9 mouse cellular contexts compared by ENCODE assay signal in genomic region chr2:157913705-157914104, GRCm38 (mm10). TPM values are rescaled to one million over a fixed set of nuclear protein-coding genes. Genes with fewer than 3 reads are reported as not detected.
A peak's percentile ranks its signal among the peaks of the same experiment; 100 is the strongest.
DNase-seq lines count a peak whose midpoint lies in the region; ATAC-seq and TF ChIP-seq lines count a peak whose summit lies in the region.
"Had no signal": no experiment of that assay in that cellular context is flagged by ENCODE, and none has a peak within 500 bp of the region (broad histone marks: within the 10 kb centered on the region; RNA-seq: fewer than 3 reads in every experiment).

No protein-coding gene starts in this region.

- intact Hi-C loops in heart, postnatal 36 days (cut with DNase I), result no loop called here

- H3K9me3 ChIP-seq in forebrain, embryonic 16.5 days (ENCODE audit: control insufficient read depth, low read length), result no peaks in the 10 kb centered on the region
- no peaks in the 10 kb centered on the region for H3K9me3 ChIP-seq in neural tube, embryonic 13.5 days
- H3K9me3 ChIP-seq in lung, postnatal 0 days (ENCODE audit: low read length), result no peaks in the 10 kb centered on the region

- TF ChIP-seq POLR2A in brain, embryonic 14.5 days (IDR thresholded peaks at IDR 0.05; ENCODE audit: borderline replicate concordance, extremely low read depth, insufficient read depth, insufficient read length, poor library complexity, severe bottlenecking), result no peak

- peaks cover 35% of the 10 kb centered on the region for H3K27me3 ChIP-seq in forebrain, embryonic 16.5 days (replicated peaks; ENCODE audit: control insufficient read depth, insufficient read depth, low read length)
- peaks cover 40% of the 10 kb centered on the region for H3K27me3 ChIP-seq in neural tube, embryonic 13.5 days
- H3K27me3 ChIP-seq in lung, postnatal 0 days (replicated peaks; ENCODE audit: insufficient read depth, low read length), result peaks cover 33% of the 10 kb centered on the region

- H3K4me2 ChIP-seq in forebrain, embryonic 16.5 days (ENCODE audit: low read length), result peak overlapping the region; percentile 88
- peak overlapping the region; percentile 74 for H3K4me2 ChIP-seq in neural tube, embryonic 13.5 days
- no peak overlapping the region for H3K4me2 ChIP-seq in lung, postnatal 0 days (replicated peaks; ENCODE audit: low read depth, low read length)

- peak; percentile 57 for DNase-seq in layer of hippocampus, adult 11-12 months (ENCODE audit: low spot score)
- no peak for DNase-seq in layer of hippocampus, postnatal 14 days (ENCODE audit: low spot score in 2 of 2)
- peak; percentile 71 for DNase-seq in brain, embryonic 14.5 days (ENCODE audit: low read depth)
- no peak for DNase-seq in lung, postnatal 0 days (ENCODE audit: low spot score)
- no peak for DNase-seq in MN1 (ENCODE audit: low spot score)
- no peak for DNase-seq in heart, postnatal 36 days

- TF ChIP-seq CTCF in brain, embryonic 14.5 days (IDR thresholded peaks at IDR 0.05; ENCODE audit: borderline replicate concordance, extremely low read depth, insufficient read depth, insufficient read length), result peak; percentile 20; the same call in 1 of the 2 replicates
- TF ChIP-seq CTCF in lung, postnatal 0 days (IDR thresholded peaks at IDR 0.05), result no peak

- no peak for TF ChIP-seq EP300 in lung, postnatal 0 days (IDR thresholded peaks at IDR 0.05)

- H3K4me1 ChIP-seq in forebrain, embryonic 16.5 days (replicated peaks; ENCODE audit: control insufficient read depth, insufficient read depth, low read length), result peaks cover 28% of the 10 kb centered on the region
- H3K4me1 ChIP-seq in neural tube, embryonic 13.5 days (replicated peaks), result peaks cover 80% of the 10 kb centered on the region
- H3K4me1 ChIP-seq in lung, postnatal 0 days (ENCODE audit: insufficient read depth, low read depth, low read length), result no peaks in the 10 kb centered on the region

- H3K9ac ChIP-seq in forebrain, embryonic 16.5 days (replicated peaks; ENCODE audit: low read depth, low read length), result peak overlapping the region; percentile 37
- H3K9ac ChIP-seq in neural tube, embryonic 13.5 days, result peak overlapping the region; percentile 84
- no peak overlapping the region for H3K9ac ChIP-seq in lung, postnatal 0 days (replicated peaks; ENCODE audit: low read depth)

- peak overlapping the region; percentile 63 for H3K4me3 ChIP-seq in forebrain, embryonic 16.5 days (replicated peaks; ENCODE audit: low read length)
- H3K4me3 ChIP-seq in neural tube, embryonic 13.5 days, result peak overlapping the region; percentile 64
- H3K4me3 ChIP-seq in lung, postnatal 0 days (ENCODE audit: low read depth, low read length), result no peak overlapping the region
- H3K4me3 ChIP-seq: heart, adult 2 months had no signal

- no peaks in the 10 kb centered on the region for H3K36me3 ChIP-seq in forebrain, embryonic 16.5 days (ENCODE audit: control insufficient read depth, insufficient read depth)
- no peaks in the 10 kb centered on the region for H3K36me3 ChIP-seq in neural tube, embryonic 13.5 days
- H3K36me3 ChIP-seq in lung, postnatal 0 days (ENCODE audit: insufficient read depth, low read length), result no peaks in the 10 kb centered on the region

- H3K27ac ChIP-seq in forebrain, embryonic 16.5 days (ENCODE audit: low read length), result no peak overlapping the region
- H3K27ac ChIP-seq in neural tube, embryonic 13.5 days (replicated peaks), result peak overlapping the region; percentile 46
- no peak overlapping the region for H3K27ac ChIP-seq in lung, postnatal 0 days (ENCODE audit: low read length)
- H3K27ac ChIP-seq: heart, adult 2 months had no signal

- 0 out of 2 replicates have a peak, but pooled peaks have one; percentile 34 for ATAC-seq in forebrain, embryonic 16.5 days
- peak; percentile 25; the same call in 1 of the 2 replicates for ATAC-seq in neural tube, embryonic 13.5 days (ENCODE audit: low read depth)
- no peak for ATAC-seq in lung, postnatal 0 days

- 2% methylated on average over 4 of the region's 4 CpGs for WGBS in forebrain, embryonic 16.5 days
- 5% methylated on average over 3 of the region's 4 CpGs for WGBS in neural tube, embryonic 13.5 days
- 3% methylated on average over 4 of the region's 4 CpGs for WGBS in lung, postnatal 0 days

RNA-seq across cellular contexts. Expression of gene Vstm2l, which starts 0.7 kb away (rescaled TPM):
- 100 to 1,000 TPM; 140 to 144 TPM for total RNA-seq in layer of hippocampus, postnatal 14 days (2021)
- 80.6 and 126 TPM in 2 replicates for polyA plus RNA-seq in brain, embryonic 14.5 days (2012; rRNA removed)
- 5.3 and 6.6 TPM in 2 replicates for polyA plus RNA-seq in forebrain, embryonic 16.5 days (2015; fragmentation: Nextera tagmentation; extraction: Ambion mirVana)
- 26.2 and 34.3 TPM in 2 replicates for polyA plus RNA-seq in neural tube, embryonic 13.5 days (2015; fragmentation: Nextera tagmentation; extraction: Ambion mirVana)
- polyA plus RNA-seq in lung, postnatal 0 days (2015; fragmentation: Nextera tagmentation; extraction: Ambion mirVana), result not detected in 2 replicates
- under 1 TPM; 0.22 to 0.24 TPM for total RNA-seq in heart, postnatal 36 days (2021)
- total RNA-seq: heart, adult 2 months had no signal

Comparison
In these comparisons a context has a peak if more than half of its experiments do, and no peak if none do; other contexts are left out.
1. DNase-seq: peak in layer of hippocampus, adult 11-12 months (single experiment) and brain, embryonic 14.5 days (single experiment); none in layer of hippocampus, postnatal 14 days (0 of 2), lung, postnatal 0 days (single experiment), MN1 (single experiment) and heart, postnatal 36 days (0 of 2).